Mouse (Mus musculus) midbrain, embryonic 14.5 days (tissue): ENCODE results near the gene Chdh. TPM values are rescaled to one million over a fixed set of nuclear protein-coding genes. Genes with fewer than 3 reads are reported as not detected.

Source experiments
- ATAC-seq: fragments of 200-750 bp; cut with Nextera tagmentation; 2 replicates; pipeline ENCODE4 v1.8.0; 2017; ENCODE audit warnings: moderate number of reproducible peaks, moderate library complexity; ENCODE audit not compliant: low FRiP score, low TSS enrichment
- DNase-seq: peaks from one replicate; pipeline ENCODE4 v3.0.0-alpha.2; 2015
- H3K27ac ChIP-seq: fragments of 300-500 bp; sonication (generic); replicated peaks from 2 replicates; pipeline ENCODE4 v1.5.1; 2014; ENCODE audit warnings: mild to moderate bottlenecking, low read depth, low read length, moderate library complexity
- H3K27me3 ChIP-seq: fragments of 300-500 bp; sonication (generic); 2 replicates; pipeline ENCODE4 v1.6.1; 2014; ENCODE audit warnings: low read length, control low read depth, mixed read lengths; ENCODE audit not compliant: control insufficient read depth, insufficient read depth
- H3K36me3 ChIP-seq: fragments of 300-500 bp; sonication (generic); 2 replicates; pipeline ENCODE4 v1.6.1; 2014; ENCODE audit warnings: low read length, control low read depth; ENCODE audit not compliant: control insufficient read depth, insufficient read depth
- H3K4me1 ChIP-seq: fragments of 300-500 bp; sonication (generic); 2 replicates; pipeline ENCODE4 v1.6.1; 2014; ENCODE audit warnings: mild to moderate bottlenecking, antibody characterized with exemption, low read length, control low read depth; ENCODE audit not compliant: control insufficient read depth, insufficient read depth
- H3K4me2 ChIP-seq: fragments of 300-500 bp; sonication (generic); 2 replicates; pipeline ENCODE4 v1.6.1; 2014; ENCODE audit warnings: mild to moderate bottlenecking, low read length, moderate library complexity
- H3K4me3 ChIP-seq: fragments of 300-500 bp; sonication (generic); replicated peaks from 2 replicates; pipeline ENCODE4 v1.5.1; 2014; ENCODE audit warnings: low read depth, low read length
- H3K9ac ChIP-seq: fragments of 300-500 bp; sonication (generic); replicated peaks from 2 replicates; pipeline ENCODE4 v1.6.1; 2014; ENCODE audit warnings: mild to moderate bottlenecking, low read length, moderate library complexity
- H3K9me3 ChIP-seq: fragments of 300-500 bp; sonication (generic); 2 replicates; pipeline ENCODE4 v1.6.1; 2016; ENCODE audit warnings: low read length, control low read depth, mixed read lengths; ENCODE audit not compliant: control insufficient read depth
- WGBS: fragments of 180-500 bp; shearing (Covaris S2); extraction: QIAGEN DNeasy Blood & Tissue Kit; methylation state at CpG from one replicate; pipeline ENCODE4 v1.1.7; 2014; 5-methylcytosine and 5-hydroxymethylcytosine counted together
- polyA plus RNA-seq: library from polyadenylated mRNA; unstranded; fragments of >200 nt; fragmentation: Nextera tagmentation; extraction: Ambion mirVana; gene quantifications from 2 replicates; pipeline ENCODE4 v1.2.1, GENCODE M21; 2014

Chdh gene
- polyA plus RNA-seq, 1 experiment from 2014 or later = 0.21 TPM

- H3K4me3 ChIP-seq = no peak overlapping the region
- no peak overlapping the region for H3K9ac ChIP-seq
- H3K4me1 ChIP-seq = no peaks in the 10 kb centered on the region
- DNase-seq (no peak), ATAC-seq (no peak)
- H3K9me3 ChIP-seq = no peaks in the 10 kb centered on the region
- no peak overlapping the region for H3K27ac ChIP-seq
- no peaks in the 10 kb centered on the region for H3K27me3 ChIP-seq
- no peaks in the 10 kb centered on the region for H3K36me3 ChIP-seq
- WGBS = 95% methylated on average over 4 of the region's 4 CpGs
- no peak overlapping the region for H3K4me2 ChIP-seq
Measured at GRCm38 (mm10) chr14:30018463-30018801, 9.6 kb downstream of the Chdh start.

- 92% methylated on average over 6 of the region's 6 CpGs for WGBS
- no peak for ATAC-seq
Measured at GRCm38 (mm10) chr14:30018846-30019245, 10.0 kb downstream of the Chdh start.

GRCm38 (mm10) chr14:30019375-30019774, 10.6 kb downstream of the Chdh start:
- H3K9ac ChIP-seq = no peak overlapping the region
- H3K27me3 ChIP-seq = no peaks in the 10 kb centered on the region
- no peak overlapping the region for H3K4me3 ChIP-seq
- H3K9me3 ChIP-seq = no peaks in the 10 kb centered on the region
- H3K4me2 ChIP-seq = no peak overlapping the region
- H3K27ac ChIP-seq = no peak overlapping the region
- H3K4me1 ChIP-seq = no peaks in the 10 kb centered on the region
- DNase-seq (no peak), ATAC-seq (no peak)
- H3K36me3 ChIP-seq = no peaks in the 10 kb centered on the region
- WGBS = 95% methylated on average over 8 of the region's 8 CpGs

More at GRCm38 (mm10) chr14:30018846-30019245, 10.0 kb downstream of the Chdh start:
- no peak overlapping the region for H3K4me3 ChIP-seq
- H3K36me3 ChIP-seq = no peaks in the 10 kb centered on the region
- H3K27me3 ChIP-seq = no peaks in the 10 kb centered on the region
- H3K9ac ChIP-seq = no peak overlapping the region
- H3K4me1 ChIP-seq = no peaks in the 10 kb centered on the region
- H3K9me3 ChIP-seq = no peaks in the 10 kb centered on the region
- H3K27ac ChIP-seq = no peak overlapping the region
- no peak for DNase-seq
- no peak overlapping the region for H3K4me2 ChIP-seq

GRCm38 (mm10) chr14:30019792-30020575, 11.2 kb downstream of the Chdh start:
- no peak for DNase-seq
- no peak overlapping the region for H3K4me3 ChIP-seq
- no peak overlapping the region for H3K27ac ChIP-seq
- WGBS = 36% methylated on average over 9 of the region's 9 CpGs
- ATAC-seq = no peak
- no peak overlapping the region for H3K9ac ChIP-seq
- no peaks in the 10 kb centered on the region for H3K27me3 ChIP-seq
- no peaks in the 10 kb centered on the region for H3K9me3 ChIP-seq
- H3K4me1 ChIP-seq = no peaks in the 10 kb centered on the region
- no peaks in the 10 kb centered on the region for H3K36me3 ChIP-seq
- H3K4me2 ChIP-seq = no peak overlapping the region

- no peak overlapping the region for H3K4me2 ChIP-seq
- no peak for DNase-seq
- no peaks in the 10 kb centered on the region for H3K9me3 ChIP-seq
- no peaks in the 10 kb centered on the region for H3K27me3 ChIP-seq
- H3K9ac ChIP-seq = no peak overlapping the region
- H3K4me3 ChIP-seq = no peak overlapping the region
- H3K36me3 ChIP-seq = no peaks in the 10 kb centered on the region
- 96% methylated on average over 6 of the region's 6 CpGs for WGBS
- H3K27ac ChIP-seq = no peak overlapping the region
- H3K4me1 ChIP-seq = no peaks in the 10 kb centered on the region
- no peak for ATAC-seq
Measured at GRCm38 (mm10) chr14:30022471-30022870, 13.6 kb downstream of the Chdh start.

- ATAC-seq (no peak), DNase-seq (no peak)
- no peak overlapping the region for H3K4me2 ChIP-seq
- H3K27me3 ChIP-seq = no peaks in the 10 kb centered on the region
- WGBS = 72% methylated on average over 7 of the region's 7 CpGs
- H3K27ac ChIP-seq = no peak overlapping the region
- no peak overlapping the region for H3K9ac ChIP-seq
- H3K36me3 ChIP-seq = no peaks in the 10 kb centered on the region
- no peaks in the 10 kb centered on the region for H3K9me3 ChIP-seq
- no peaks in the 10 kb centered on the region for H3K4me1 ChIP-seq
- H3K4me3 ChIP-seq = no peak overlapping the region
Measured at GRCm38 (mm10) chr14:30024387-30024786, 15.6 kb downstream of the Chdh start.

GRCm38 (mm10) chr14:30027378-30027777, 18.6 kb downstream of the Chdh start:
- WGBS = 41% methylated on average over 2 of the region's 2 CpGs
- Histone ChIP-seq H3K27ac (no peak overlapping the region), H3K9ac (no peak overlapping the region), H3K9me3 (no peaks in the 10 kb centered on the region), H3K36me3 (no peaks in the 10 kb centered on the region), H3K27me3 (no peaks in the 10 kb centered on the region), H3K4me1 (no peaks in the 10 kb centered on the region), H3K4me2 (no peak overlapping the region), H3K4me3 (no peak overlapping the region)
- DNase-seq (no peak), ATAC-seq (no peak)

GRCm38 (mm10) chr14:30033405-30033804, 24.6 kb downstream of the Chdh start:
- no peak overlapping the region for H3K4me2 ChIP-seq
- no peak overlapping the region for H3K27ac ChIP-seq
- H3K4me1 ChIP-seq = no peaks in the 10 kb centered on the region
- WGBS = 66% methylated on average over 8 of the region's 8 CpGs
- ATAC-seq (no peak), DNase-seq (no peak)
- no peaks in the 10 kb centered on the region for H3K36me3 ChIP-seq
- no peaks in the 10 kb centered on the region for H3K27me3 ChIP-seq
- H3K4me3 ChIP-seq = no peak overlapping the region
- no peaks in the 10 kb centered on the region for H3K9me3 ChIP-seq
- no peak overlapping the region for H3K9ac ChIP-seq

- no peak overlapping the region for H3K4me2 ChIP-seq
- no peak overlapping the region for H3K9ac ChIP-seq
- WGBS = 91% methylated on average over 18 of the region's 18 CpGs
- H3K4me3 ChIP-seq = no peak overlapping the region
- H3K27me3 ChIP-seq = no peaks in the 10 kb centered on the region
- DNase-seq (no peak), ATAC-seq (no peak)
- H3K4me1 ChIP-seq = no peaks in the 10 kb centered on the region
- H3K9me3 ChIP-seq = no peaks in the 10 kb centered on the region
- no peak overlapping the region for H3K27ac ChIP-seq
- H3K36me3 ChIP-seq = 0 out of 2 replicates have a peak, but pooled peaks cover 3% of the 10 kb centered on the region
Measured at GRCm38 (mm10) chr14:30038431-30038830, 29.6 kb downstream of the Chdh start.
